Mouse (Mus musculus) lung, postnatal 0 days (tissue): ENCODE measurements at regions not wholly inside any gene's neighbourhood (a gene's known extent, or its start where the extent isn't known, plus 50 kb on each side); places are given as distances from the start of the nearest gene placed in this dataset.

ENCODE experiments used
- ATAC-seq: fragments of 200-750 bp; cut with Nextera tagmentation; 2 replicates; pipeline ENCODE4 v1.8.0; 2017; ENCODE audit warnings: moderate library complexity
- DNase-seq: peaks from one replicate; pipeline ENCODE4 v3.0.0-alpha.2; 2016; ENCODE audit warnings: low spot score
- H3K27ac ChIP-seq: fragments of 300-500 bp; sonication (generic); 2 replicates; pipeline ENCODE4 v1.5.1; 2014; ENCODE audit warnings: antibody characterized with exemption, mild to moderate bottlenecking, low read length, mixed read lengths
- H3K27me3 ChIP-seq: fragments of 300-500 bp; sonication (generic); replicated peaks from 2 replicates; pipeline ENCODE4 v1.6.1; 2014; ENCODE audit warnings: low read length, mixed read lengths; ENCODE audit not compliant: insufficient read depth
- H3K36me3 ChIP-seq: fragments of 300-500 bp; sonication (generic); 2 replicates; pipeline ENCODE4 v1.6.1; 2014; ENCODE audit warnings: low read length, mixed read lengths; ENCODE audit not compliant: insufficient read depth
- H3K4me1 ChIP-seq: fragments of 300-500 bp; sonication (generic); 2 replicates; pipeline ENCODE4 v1.6.1; 2014; ENCODE audit warnings: antibody characterized with exemption, low read depth, low read length, mixed read lengths; ENCODE audit not compliant: insufficient read depth
- H3K4me2 ChIP-seq: fragments of 300-500 bp; sonication (generic); replicated peaks from 2 replicates; pipeline ENCODE4 v1.6.1; 2014; ENCODE audit warnings: low read depth, mild to moderate bottlenecking, low read length, moderate library complexity, mixed read lengths
- H3K4me3 ChIP-seq: fragments of 300-500 bp; sonication (generic); 2 replicates; pipeline ENCODE4 v1.5.1; 2014; ENCODE audit warnings: low read depth, low read length
- H3K9ac ChIP-seq: fragments of 300-500 bp; sonication (generic); replicated peaks from 2 replicates; pipeline ENCODE4 v1.6.1; 2014; ENCODE audit warnings: low read depth, mild to moderate bottlenecking
- H3K9me3 ChIP-seq: fragments of 300-500 bp; sonication (generic); 2 replicates; pipeline ENCODE4 v1.6.1; 2016; ENCODE audit warnings: low read length, mixed read lengths
- CTCF ChIP-seq: IDR thresholded peaks from 2 replicates; pipeline ENCODE4 v1.5.1; 2016; ENCODE audit warnings: antibody characterized with exemption, mild to moderate bottlenecking
- EP300 ChIP-seq: IDR thresholded peaks from 2 replicates; pipeline ENCODE4 v1.6.1; 2016; ENCODE audit warnings: antibody characterized with exemption, mild to moderate bottlenecking, control low read depth
- WGBS: fragments of 180-500 bp; shearing (Covaris S2); extraction: QIAGEN DNeasy Blood & Tissue Kit; methylation state at CpG from one replicate; pipeline ENCODE4 v1.1.7; 2014; 5-methylcytosine and 5-hydroxymethylcytosine counted together

DNA sequence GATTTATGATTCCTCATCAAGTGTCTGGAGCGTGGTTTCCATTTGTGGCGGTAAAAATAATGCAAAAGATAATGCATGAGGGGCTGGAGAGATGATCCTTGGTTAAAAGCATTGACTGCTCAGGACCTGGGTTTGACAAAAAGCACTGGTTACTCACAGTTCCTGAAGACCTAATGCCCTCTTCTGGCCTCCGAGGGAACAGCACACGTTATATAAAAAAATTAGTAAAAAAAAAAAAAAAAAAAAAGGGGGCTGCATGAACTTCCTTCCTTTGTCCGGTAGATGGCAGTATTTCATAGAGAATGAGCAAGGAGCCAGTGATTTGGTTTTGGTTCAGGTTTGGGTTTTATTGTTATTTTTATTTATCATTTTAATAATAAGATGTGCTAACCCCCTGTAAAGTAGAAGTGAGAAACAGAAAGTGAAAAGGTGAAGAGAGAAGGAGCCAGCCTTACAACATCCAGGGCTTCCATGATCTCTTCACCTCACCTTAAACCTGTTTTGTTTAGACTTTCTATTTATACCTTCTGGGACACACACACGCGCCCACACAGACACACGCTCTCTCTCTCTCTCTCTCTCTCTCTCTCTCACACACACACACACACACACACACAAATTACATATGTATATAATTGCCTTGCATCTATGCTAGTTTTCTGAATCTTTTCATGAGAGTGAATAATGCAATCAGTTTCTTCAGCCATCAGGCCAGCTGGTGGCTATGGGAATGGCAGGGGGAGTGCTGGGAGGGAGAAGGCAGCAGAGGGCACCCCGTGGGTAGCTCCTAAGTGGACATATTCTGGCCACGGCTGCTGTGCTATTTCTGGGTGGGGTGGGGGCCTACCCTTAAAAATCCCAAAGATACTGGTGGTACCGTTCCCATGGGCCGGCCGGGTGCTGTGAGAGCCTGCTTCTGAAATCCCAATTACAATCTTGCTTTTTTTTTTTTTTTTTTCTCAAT lies 230.0 kb downstream of the Poteg start:
- Histone ChIP-seq H3K4me1 (no peaks in the 10 kb centered on the region), H3K9me3 (no peaks in the 10 kb centered on the region), H3K9ac (no peak overlapping the region), H3K27ac (no peak overlapping the region), H3K27me3 (no peaks in the 10 kb centered on the region), H3K4me2 (no peak overlapping the region), H3K36me3 (no peaks in the 10 kb centered on the region), H3K4me3 (no peak overlapping the region)
- DNase-seq (peak; percentile 65), ATAC-seq (no peak)
- TF ChIP-seq CTCF = peak; percentile 68
- no peak for TF ChIP-seq EP300
- 38% methylated on average over 13 of the region's 13 CpGs for WGBS

DNA sequence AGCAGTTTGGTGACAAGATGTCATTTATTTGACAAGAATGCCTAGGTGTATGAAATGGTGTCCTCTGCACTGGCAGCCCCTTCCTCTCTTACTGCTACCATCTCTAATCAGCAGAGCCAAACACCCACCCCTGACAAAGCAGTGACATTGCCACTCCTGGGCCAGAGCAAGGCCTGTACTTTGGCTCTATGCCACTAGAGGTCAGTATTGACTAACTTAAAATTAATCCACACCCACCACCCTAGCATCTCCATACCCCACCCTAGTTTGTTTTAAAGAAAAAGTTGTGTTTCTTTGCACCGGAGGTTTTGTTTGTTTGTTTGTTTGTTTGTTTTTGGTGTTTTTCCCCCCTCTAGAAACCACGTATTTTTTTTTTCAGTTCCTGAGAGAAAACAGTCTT lies 231.7 kb downstream of the Poteg start:
- Histone ChIP-seq H3K4me3 (no peak overlapping the region), H3K27me3 (no peaks in the 10 kb centered on the region), H3K4me1 (no peaks in the 10 kb centered on the region), H3K9me3 (no peaks in the 10 kb centered on the region), H3K4me2 (no peak overlapping the region), H3K27ac (no peak overlapping the region), H3K9ac (no peak overlapping the region), H3K36me3 (no peaks in the 10 kb centered on the region)
- DNase-seq (peak; percentile 44), ATAC-seq (no peak)
- 16% methylated on average over 2 of the region's 2 CpGs for WGBS
- TF ChIP-seq EP300 (no peak), CTCF (peak; percentile 62)

DNA sequence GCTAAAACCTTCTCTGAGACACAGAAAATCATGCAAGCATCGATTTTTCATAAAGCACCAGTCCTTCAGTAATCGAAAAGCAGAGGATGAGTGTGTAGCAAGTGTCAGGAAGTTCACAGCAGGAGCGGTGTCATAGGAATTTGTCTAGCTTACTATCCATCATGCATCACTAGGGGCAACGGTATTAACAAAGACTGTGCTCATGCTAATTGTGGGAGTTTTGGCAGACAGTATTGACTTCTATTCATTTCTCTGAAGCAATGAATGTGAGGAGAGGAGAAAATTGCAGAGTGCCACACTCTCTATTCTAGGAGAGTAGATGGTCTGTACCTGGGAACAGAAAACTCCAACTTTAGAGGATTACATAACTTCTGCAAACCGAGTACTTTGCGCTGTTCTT lies 274.5 kb downstream of the Poteg start:
- no peak for TF ChIP-seq EP300
- TF ChIP-seq CTCF = no peak
- DNase-seq (no peak), ATAC-seq (no peak)
- Histone ChIP-seq H3K4me1 (no peaks in the 10 kb centered on the region), H3K27ac (no peak overlapping the region), H3K4me2 (no peak overlapping the region), H3K9ac (no peak overlapping the region), H3K36me3 (no peaks in the 10 kb centered on the region), H3K4me3 (no peak overlapping the region), H3K27me3 (no peaks in the 10 kb centered on the region), H3K9me3 (no peaks in the 10 kb centered on the region)
- 69% methylated on average over 6 of the region's 6 CpGs for WGBS

DNA sequence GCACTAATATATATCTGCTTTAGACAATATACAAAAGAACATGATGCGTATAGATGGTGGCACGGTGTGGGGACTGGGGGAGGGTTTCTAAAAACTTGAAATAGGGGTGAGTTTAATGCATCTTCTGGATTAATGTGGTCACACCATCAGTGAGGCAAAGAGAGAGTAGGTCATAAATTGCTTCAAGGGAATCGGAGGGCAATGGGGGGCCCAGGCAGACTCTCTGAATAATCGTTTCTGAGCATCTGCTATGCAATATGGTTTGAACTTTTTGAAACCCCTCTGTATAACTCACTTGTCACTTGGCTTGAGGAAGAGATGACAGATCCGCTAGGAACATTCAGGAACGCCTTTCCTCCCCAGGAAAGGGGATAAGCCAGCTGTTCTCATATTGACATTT lies 322.8 kb downstream of the Poteg start:
- no peak overlapping the region for H3K9ac ChIP-seq
- 66% methylated on average over 6 of the region's 6 CpGs for WGBS
- no peaks in the 10 kb centered on the region for H3K9me3 ChIP-seq
- TF ChIP-seq CTCF = no peak
- H3K36me3 ChIP-seq = no peaks in the 10 kb centered on the region
- ATAC-seq (no peak), DNase-seq (no peak)
- no peak overlapping the region for H3K4me3 ChIP-seq
- H3K4me1 ChIP-seq = no peaks in the 10 kb centered on the region
- H3K4me2 ChIP-seq = no peak overlapping the region
- no peaks in the 10 kb centered on the region for H3K27me3 ChIP-seq
- no peak overlapping the region for H3K27ac ChIP-seq

DNA sequence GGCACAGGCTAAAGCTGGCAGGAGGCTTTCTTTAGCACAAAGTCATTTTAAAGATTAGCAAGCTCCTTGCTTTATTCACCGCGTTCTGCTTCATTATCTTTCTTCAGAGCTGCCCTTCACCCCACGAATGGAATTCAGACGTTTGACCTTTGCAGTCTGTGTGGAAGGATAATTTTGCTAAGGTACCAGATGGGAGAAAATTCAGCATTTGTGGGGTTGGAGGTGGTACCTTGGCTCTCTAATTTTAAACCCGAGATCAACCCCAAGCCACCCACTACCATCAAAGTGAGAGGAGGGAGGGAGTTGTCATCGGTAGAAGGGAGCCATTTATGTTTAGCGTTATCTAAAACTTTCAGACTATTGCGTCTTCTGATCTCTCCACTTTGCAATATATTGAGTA lies 323.3 kb downstream of the Poteg start:
- no peaks in the 10 kb centered on the region for H3K27me3 ChIP-seq
- ATAC-seq (no peak), DNase-seq (no peak)
- H3K4me3 ChIP-seq = no peak overlapping the region
- no peak overlapping the region for H3K4me2 ChIP-seq
- no peak overlapping the region for H3K9ac ChIP-seq
- no peak overlapping the region for H3K27ac ChIP-seq
- no peaks in the 10 kb centered on the region for H3K4me1 ChIP-seq
- H3K36me3 ChIP-seq = no peaks in the 10 kb centered on the region
- TF ChIP-seq EP300 = no peak
- no peak for TF ChIP-seq CTCF
- no peaks in the 10 kb centered on the region for H3K9me3 ChIP-seq
- 51% methylated on average over 8 of the region's 8 CpGs for WGBS

DNA sequence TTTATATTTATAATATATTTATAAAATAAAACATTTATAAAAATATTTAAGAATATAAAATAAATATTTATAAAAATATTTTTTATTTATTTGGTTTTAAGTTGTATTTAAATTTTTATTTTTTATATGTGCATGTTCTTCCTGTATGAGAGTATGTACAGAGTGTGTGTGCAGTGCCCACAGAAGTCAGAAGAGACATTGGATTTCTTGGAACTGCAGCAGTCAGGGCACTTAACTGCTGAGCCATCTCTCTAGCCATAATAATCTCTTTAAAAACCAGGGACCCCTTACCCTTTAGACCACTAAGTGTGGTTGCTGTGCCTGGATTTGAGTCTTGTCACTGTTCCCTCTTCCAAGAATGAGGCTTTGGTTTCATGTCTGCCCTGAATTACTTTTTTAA lies 323.8 kb downstream of the Poteg start:
- Histone ChIP-seq H3K9me3 (no peaks in the 10 kb centered on the region), H3K4me1 (no peaks in the 10 kb centered on the region), H3K27ac (no peak overlapping the region), H3K4me3 (no peak overlapping the region), H3K4me2 (no peak overlapping the region), H3K27me3 (no peaks in the 10 kb centered on the region), H3K36me3 (no peaks in the 10 kb centered on the region), H3K9ac (no peak overlapping the region)
- no peak for TF ChIP-seq EP300
- no peak for TF ChIP-seq CTCF
- no peak for DNase-seq
- ATAC-seq = no peak
